Mouse (Mus musculus): ENCODE measurements at regions not wholly inside any gene's neighbourhood (a gene's known extent, or its start where the extent isn't known, plus 50 kb on each side); places are given as distances from the start of the nearest gene placed in this dataset.
A peak's percentile ranks its signal among the peaks of the same experiment; 100 is the strongest.

DNA sequence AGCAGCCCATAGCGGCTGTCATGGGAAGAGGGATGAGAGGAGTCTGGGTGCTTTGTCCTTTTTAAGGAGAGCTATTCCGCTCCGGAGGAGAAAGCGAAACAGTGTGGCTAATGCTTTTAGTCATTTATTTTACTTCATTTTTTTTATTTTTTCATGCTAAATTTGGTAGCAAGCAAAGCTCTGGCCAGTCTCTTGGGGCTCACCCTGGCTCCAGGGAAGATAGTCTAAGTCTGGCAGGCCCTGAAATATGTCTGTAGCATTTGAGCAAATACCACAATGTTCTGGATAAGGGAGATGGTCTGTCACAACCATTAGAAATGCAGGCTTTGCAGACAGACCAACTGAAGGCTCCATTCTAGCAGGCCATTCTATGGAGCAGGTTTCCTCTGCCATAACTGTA is 102.9 kb upstream of the Adpgk start:
- 63% methylated on average over 4 of the region's 4 CpGs for WGBS
- ATAC-seq, result no peak

DNA sequence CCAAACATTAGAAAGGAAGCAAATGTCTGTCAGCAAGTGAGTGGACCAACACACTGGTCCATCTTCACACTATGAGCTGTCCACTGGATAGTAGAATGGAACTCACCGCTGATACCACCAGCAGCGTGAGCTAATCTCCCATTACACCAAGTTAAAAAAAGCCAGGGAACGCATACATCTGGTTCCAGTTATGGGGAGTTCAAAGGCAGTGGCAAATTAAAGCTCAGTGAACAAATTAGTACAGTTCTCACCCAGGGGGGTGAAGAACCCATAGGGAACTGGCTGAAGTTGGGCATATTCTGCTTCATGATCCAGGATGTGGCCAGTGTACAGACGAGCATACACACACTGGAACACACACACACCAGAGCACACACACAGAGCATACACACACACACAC is 105.0 kb upstream of the Adpgk start:
- no peak for TF ChIP-seq CTCF (IDR thresholded peaks at IDR 0.05; ENCODE audit: low read depth)
- Histone ChIP-seq H3K36me3 (ENCODE audit: insufficient read depth) (no peaks in the 10 kb centered on the region), H3K4me2 (ENCODE audit: low read depth) (no peak overlapping the region), H3K4me3 (ENCODE audit: low read depth, low read length) (no peak overlapping the region), H3K27me3 (ENCODE audit: insufficient read depth, low read length) (no peaks in the 10 kb centered on the region), H3K4me1 (ENCODE audit: insufficient read depth) (no peaks in the 10 kb centered on the region), H3K27ac (ENCODE audit: low read depth, low read length) (no peak overlapping the region), H3K9ac (no peak overlapping the region), H3K9me3 (ENCODE audit: low read length) (no peaks in the 10 kb centered on the region)
- no peak for ATAC-seq
- 66% methylated on average over 4 of the region's 4 CpGs for WGBS
- no peak for DNase-seq

More for the DNA sequence above, 102.9 kb upstream of the Adpgk start:
- Histone ChIP-seq H3K27me3 (ENCODE audit: insufficient read depth, low read length) (no peaks in the 10 kb centered on the region), H3K4me1 (ENCODE audit: insufficient read depth) (no peaks in the 10 kb centered on the region), H3K27ac (ENCODE audit: low read depth, low read length) (0 out of 2 replicates have a peak overlapping the region, but pooled peaks have one; percentile 5), H3K4me2 (ENCODE audit: low read depth) (no peak overlapping the region), H3K9ac (no peak overlapping the region), H3K4me3 (ENCODE audit: low read depth, low read length) (no peak overlapping the region), H3K9me3 (ENCODE audit: low read length) (no peaks in the 10 kb centered on the region), H3K36me3 (ENCODE audit: insufficient read depth) (no peaks in the 10 kb centered on the region)
- no peak for DNase-seq
- TF ChIP-seq CTCF (IDR thresholded peaks at IDR 0.05; ENCODE audit: low read depth), result no peak

DNA sequence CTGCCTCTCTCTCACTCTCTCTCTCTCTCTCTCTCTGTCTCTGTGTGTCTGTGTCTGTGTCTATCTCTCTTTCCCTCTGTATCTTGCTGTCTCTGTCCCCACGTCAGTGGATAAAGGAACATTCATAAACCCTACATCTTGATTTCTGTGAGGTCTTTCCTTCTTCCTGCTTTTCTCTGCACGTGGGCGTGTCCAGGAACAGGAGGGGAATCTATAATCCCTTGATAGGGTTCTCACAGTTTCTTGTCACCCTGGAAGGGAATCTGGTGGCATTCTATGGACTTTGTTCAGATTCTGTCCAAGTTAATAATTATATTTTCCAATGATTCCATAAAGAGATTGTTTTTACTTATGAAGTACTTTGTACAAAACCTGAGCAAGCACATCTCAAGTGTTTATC is 107.3 kb upstream of the Adpgk start:
- Histone ChIP-seq H3K9me3 (ENCODE audit: low read length) (no peaks in the 10 kb centered on the region), H3K9ac (no peak overlapping the region), H3K27ac (ENCODE audit: low read depth, low read length) (no peak overlapping the region), H3K4me2 (ENCODE audit: low read depth) (no peak overlapping the region), H3K27me3 (ENCODE audit: insufficient read depth, low read length) (no peaks in the 10 kb centered on the region), H3K4me1 (ENCODE audit: insufficient read depth) (no peaks in the 10 kb centered on the region), H3K4me3 (ENCODE audit: low read depth, low read length) (no peak overlapping the region), H3K36me3 (ENCODE audit: insufficient read depth) (no peaks in the 10 kb centered on the region)
- no peak for DNase-seq
- no peak for ATAC-seq
- TF ChIP-seq CTCF (IDR thresholded peaks at IDR 0.05; ENCODE audit: low read depth), result no peak
- WGBS, result 61% methylated on average over 3 of the region's 3 CpGs

DNA sequence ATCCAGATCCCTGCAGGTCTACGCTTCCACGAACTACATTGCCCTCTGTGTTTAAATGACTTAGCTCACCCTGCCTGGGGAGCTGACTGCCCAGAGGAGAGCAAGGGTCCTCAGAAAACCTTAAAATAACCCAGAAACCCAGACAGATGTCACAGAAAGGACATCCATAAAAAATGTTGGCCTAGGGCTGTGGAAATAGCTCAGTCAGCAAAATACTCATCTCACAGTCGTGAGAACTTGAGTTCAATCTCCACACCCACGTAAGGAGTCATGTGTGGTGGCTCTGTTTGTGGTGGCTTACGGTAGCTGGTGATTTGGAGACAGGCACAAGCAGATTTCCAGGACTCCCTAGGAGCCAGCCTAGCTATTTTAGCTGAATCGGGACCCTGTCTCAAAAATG is 108.5 kb upstream of the Adpgk start:
- ATAC-seq, result no peak
- Histone ChIP-seq H3K27me3 (ENCODE audit: insufficient read depth, low read length) (no peaks in the 10 kb centered on the region), H3K9me3 (ENCODE audit: low read length) (no peaks in the 10 kb centered on the region), H3K4me2 (ENCODE audit: low read depth) (no peak overlapping the region), H3K27ac (ENCODE audit: low read depth, low read length) (peak overlapping the region; percentile 21; the same call in 1 of the 2 replicates), H3K4me3 (ENCODE audit: low read depth, low read length) (no peak overlapping the region), H3K9ac (no peak overlapping the region), H3K4me1 (ENCODE audit: insufficient read depth) (no peaks in the 10 kb centered on the region), H3K36me3 (ENCODE audit: insufficient read depth) (no peaks in the 10 kb centered on the region)
- no peak for DNase-seq
- no peak for TF ChIP-seq CTCF (IDR thresholded peaks at IDR 0.05; ENCODE audit: low read depth)
- WGBS, result 75% methylated on average over 6 of the region's 6 CpGs

DNA sequence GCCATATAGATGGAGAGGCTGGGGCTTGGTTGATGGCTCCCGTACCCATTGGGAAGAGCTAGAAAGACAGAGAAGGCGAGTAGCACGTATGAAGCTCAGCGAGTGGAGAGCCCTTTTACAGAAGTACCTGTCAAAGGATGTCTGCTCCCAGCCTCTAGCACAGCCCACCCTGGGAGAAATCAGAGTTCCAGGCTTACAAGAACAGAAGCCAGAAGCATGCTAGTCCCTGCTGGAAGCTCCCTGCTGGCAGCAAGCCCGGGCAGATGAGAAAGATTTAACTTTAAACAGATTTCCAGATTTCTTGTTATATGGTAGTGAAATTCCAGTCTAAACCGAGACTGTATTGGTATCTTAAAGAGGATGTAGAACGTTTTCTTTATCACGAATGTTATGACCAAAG is 108.9 kb upstream of the Adpgk start:
- Histone ChIP-seq H3K27ac (ENCODE audit: low read depth, low read length) (peak overlapping the region; percentile 21; the same call in 1 of the 2 replicates), H3K9ac (no peak overlapping the region), H3K4me2 (ENCODE audit: low read depth) (no peak overlapping the region), H3K4me1 (ENCODE audit: insufficient read depth) (no peaks in the 10 kb centered on the region), H3K27me3 (ENCODE audit: insufficient read depth, low read length) (no peaks in the 10 kb centered on the region), H3K4me3 (ENCODE audit: low read depth, low read length) (no peak overlapping the region), H3K36me3 (ENCODE audit: insufficient read depth) (no peaks in the 10 kb centered on the region), H3K9me3 (ENCODE audit: low read length) (no peaks in the 10 kb centered on the region)
- 59% methylated on average over 8 of the region's 8 CpGs for WGBS
- ATAC-seq, result peak; percentile 42
- no peak for TF ChIP-seq CTCF (IDR thresholded peaks at IDR 0.05; ENCODE audit: low read depth)
- DNase-seq, result peak; percentile 79

DNA sequence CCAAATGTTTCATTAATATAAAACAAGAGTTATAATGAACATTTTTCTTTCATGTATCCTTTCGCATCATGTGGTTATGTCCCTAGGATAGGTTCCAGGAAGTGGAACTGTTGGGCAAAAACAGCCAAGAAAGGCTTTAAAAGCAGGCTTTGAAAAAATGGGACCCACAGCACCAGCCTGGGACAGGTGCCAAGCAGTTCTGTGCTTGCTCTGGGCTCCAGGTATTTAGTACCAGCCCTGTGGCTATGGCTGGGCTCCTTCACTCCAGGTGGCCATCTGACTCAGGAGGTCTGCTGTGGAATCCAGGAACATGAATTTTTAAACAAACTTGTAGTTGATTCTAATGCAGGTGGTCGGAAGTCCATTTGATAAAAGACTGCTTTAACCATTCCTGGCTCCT is 119.8 kb upstream of the Adpgk start:
- DNase-seq, result peak; percentile 38
- Histone ChIP-seq H3K4me1 (ENCODE audit: insufficient read depth) (no peaks in the 10 kb centered on the region), H3K4me2 (ENCODE audit: low read depth) (no peak overlapping the region), H3K36me3 (ENCODE audit: insufficient read depth) (no peaks in the 10 kb centered on the region), H3K4me3 (ENCODE audit: low read depth, low read length) (no peak overlapping the region), H3K9me3 (ENCODE audit: low read length) (no peaks in the 10 kb centered on the region), H3K27ac (ENCODE audit: low read depth, low read length) (no peak overlapping the region), H3K9ac (no peak overlapping the region), H3K27me3 (ENCODE audit: insufficient read depth, low read length) (no peaks in the 10 kb centered on the region)
- WGBS, result 56% methylated on average over 2 of the region's 2 CpGs
- ATAC-seq, result no peak
- no peak for TF ChIP-seq CTCF (IDR thresholded peaks at IDR 0.05; ENCODE audit: low read depth)

DNA sequence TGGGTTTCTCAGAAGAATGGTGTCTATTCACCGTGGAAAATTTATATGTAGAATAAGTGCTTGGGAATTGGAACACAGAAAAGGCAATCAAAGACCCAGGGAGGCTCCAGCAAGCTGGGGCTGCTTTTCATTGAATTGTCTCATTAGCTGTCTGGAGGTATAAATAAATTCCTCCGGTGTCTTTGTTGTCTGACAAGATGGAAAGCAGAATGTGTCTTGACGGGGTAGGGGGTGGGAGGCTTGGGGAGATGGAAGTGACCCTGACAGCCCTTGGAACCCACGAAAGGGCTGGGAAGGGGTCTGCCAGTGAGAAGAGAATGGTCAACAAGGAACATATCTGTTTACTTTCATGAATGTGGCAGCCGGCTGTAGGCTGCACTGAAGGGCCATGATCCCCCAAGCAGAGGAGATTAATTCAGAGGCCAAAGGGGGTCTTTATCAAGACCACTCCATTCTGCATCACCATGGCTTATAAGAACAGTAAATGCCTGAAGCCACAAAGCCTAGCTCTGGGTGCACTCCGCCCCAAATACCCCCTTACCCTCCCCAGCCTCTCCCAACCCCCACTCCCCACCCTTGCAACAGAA is 127.2 kb upstream of the Neo1 start:
- Histone ChIP-seq H3K9ac (no peak overlapping the region), H3K4me1 (ENCODE audit: insufficient read depth) (no peaks in the 10 kb centered on the region), H3K27ac (ENCODE audit: low read depth, low read length) (no peak overlapping the region), H3K4me2 (ENCODE audit: low read depth) (no peak overlapping the region), H3K27me3 (ENCODE audit: insufficient read depth, low read length) (no peaks in the 10 kb centered on the region), H3K4me3 (ENCODE audit: low read depth, low read length) (no peak overlapping the region), H3K9me3 (ENCODE audit: low read length) (no peaks in the 10 kb centered on the region), H3K36me3 (ENCODE audit: insufficient read depth) (no peaks in the 10 kb centered on the region)
- 14% methylated on average over 6 of the region's 6 CpGs for WGBS
- DNase-seq (no peak), ATAC-seq (no peak)
- no peak for TF ChIP-seq CTCF (IDR thresholded peaks at IDR 0.05; ENCODE audit: low read depth)

All from forebrain, postnatal 0 days (tissue).